Mouse (Mus musculus): ENCODE measurements around the gene Eef1akmt4. TPM values are rescaled to one million over a fixed set of nuclear protein-coding genes. Genes with fewer than 3 reads are reported as not detected.

Eef1akmt4 gene
- 33.3 and 37.4 TPM in 2 replicates for polyA plus RNA-seq (2015; fragmentation: Nextera tagmentation; extraction: Ambion mirVana)

GRCm38 (mm10) chr16:20611357-20612227 is at the start of gene Eef1akmt4, which contains the start of the genes Gm49333 and Alg3:
Gene Eef1akmt4 (plus strand): TSS chr16:20611593.
Gene Gm49333 (plus strand): TSS chr16:20611610.
Gene Alg3 (minus strand): TSS chr16:20611735.
- ATAC-seq (ENCODE audit: low FRiP score, low TSS enrichment): peak; percentile 98
- 0 out of 2 replicates have a peak, but pooled peaks cover 3% of the 10 kb centered on the region for H3K36me3 ChIP-seq (ENCODE audit: insufficient read depth, low read length)
- H3K4me3 ChIP-seq (ENCODE audit: low read length): peak within 1 kb of the TSS; percentile 90
- peak within 1 kb of the TSS; percentile 90 for H3K4me2 ChIP-seq (replicated peaks; ENCODE audit: low read depth, low read length)
- no peaks in the 10 kb centered on the region for H3K27me3 ChIP-seq (ENCODE audit: insufficient read depth, low read length)
- H3K9me3 ChIP-seq (ENCODE audit: low read length): no peaks in the 10 kb centered on the region
- peak within 1 kb of the TSS; percentile 91 for H3K9ac ChIP-seq (replicated peaks; ENCODE audit: low read length)
- under 1% methylated on average over 41 of the region's 41 CpGs for WGBS
- H3K27ac ChIP-seq (ENCODE audit: low read length): peak within 1 kb of the TSS; percentile 86
- H3K4me1 ChIP-seq (ENCODE audit: insufficient read depth, low read length): peaks cover 10% of the 10 kb centered on the region

GRCm38 (mm10) chr16:20565075-20565474 is 46.3 kb upstream of the Eef1akmt4 start:
- H3K27ac ChIP-seq (ENCODE audit: low read length): no peak overlapping the region
- no peaks in the 10 kb centered on the region for H3K4me1 ChIP-seq (ENCODE audit: insufficient read depth, low read length)
- no peak overlapping the region for H3K4me3 ChIP-seq (ENCODE audit: low read length)
- peaks cover 31% of the 10 kb centered on the region for H3K36me3 ChIP-seq (ENCODE audit: insufficient read depth, low read length)
- H3K9ac ChIP-seq (replicated peaks; ENCODE audit: low read length): no peak overlapping the region
- 65% methylated on average over 1 of the region's 1 CpGs for WGBS
- H3K9me3 ChIP-seq (ENCODE audit: low read length): no peaks in the 10 kb centered on the region
- no peaks in the 10 kb centered on the region for H3K27me3 ChIP-seq (ENCODE audit: insufficient read depth, low read length)
- no peak for ATAC-seq (ENCODE audit: low FRiP score, low TSS enrichment)
- H3K4me2 ChIP-seq (replicated peaks; ENCODE audit: low read depth, low read length): no peak overlapping the region

- Histone ChIP-seq H3K9me3 (ENCODE audit: low read length) (no peaks in the 10 kb centered on the region), H3K4me3 (ENCODE audit: low read length) (peak within 1 kb of the TSS; percentile 48), H3K27ac (ENCODE audit: low read length) (no peak within 1 kb of the TSS), H3K27me3 (ENCODE audit: insufficient read depth, low read length) (peaks cover 49% of the 10 kb centered on the region), H3K4me2 (replicated peaks; ENCODE audit: low read depth, low read length) (peak within 1 kb of the TSS; percentile 92), H3K4me1 (ENCODE audit: insufficient read depth, low read length) (peaks cover 19% of the 10 kb centered on the region), H3K36me3 (ENCODE audit: insufficient read depth, low read length) (no peaks in the 10 kb centered on the region), H3K9ac (replicated peaks; ENCODE audit: low read length) (peak within 1 kb of the TSS; percentile 61)
- peak; percentile 7; the same call in 1 of the 2 replicates for ATAC-seq (ENCODE audit: low FRiP score, low TSS enrichment)
- under 1% methylated on average over 24 of the region's 24 CpGs for WGBS
These were observed 21.9 kb upstream of the Eef1akmt4 start, which contains the start of gene Vwa5b2 for GRCm38 (mm10) chr16:20589366-20589938. Gene Vwa5b2 (plus strand): TSS chr16:20589471.

GRCm38 (mm10) chr16:20589939-20590679 is 21.3 kb upstream of the Eef1akmt4 start:
- Histone ChIP-seq H3K4me1 (ENCODE audit: insufficient read depth, low read length) (peaks cover 19% of the 10 kb centered on the region), H3K4me3 (ENCODE audit: low read length) (peak overlapping the region; percentile 48), H3K27me3 (ENCODE audit: insufficient read depth, low read length) (peaks cover 49% of the 10 kb centered on the region), H3K36me3 (ENCODE audit: insufficient read depth, low read length) (no peaks in the 10 kb centered on the region), H3K9ac (replicated peaks; ENCODE audit: low read length) (peak overlapping the region; percentile 61), H3K9me3 (ENCODE audit: low read length) (no peaks in the 10 kb centered on the region), H3K27ac (ENCODE audit: low read length) (no peak overlapping the region), H3K4me2 (replicated peaks; ENCODE audit: low read depth, low read length) (peak overlapping the region; percentile 92)
- ATAC-seq (ENCODE audit: low FRiP score, low TSS enrichment): peak; percentile 83
- WGBS: 0% methylated on average over 39 of the region's 39 CpGs

GRCm38 (mm10) chr16:20590680-20591038 is 20.7 kb upstream of the Eef1akmt4 start:
- no peaks in the 10 kb centered on the region for H3K36me3 ChIP-seq (ENCODE audit: insufficient read depth, low read length)
- H3K4me1 ChIP-seq (ENCODE audit: insufficient read depth, low read length): peaks cover 19% of the 10 kb centered on the region
- no peak overlapping the region for H3K9ac ChIP-seq (replicated peaks; ENCODE audit: low read length)
- no peak overlapping the region for H3K27ac ChIP-seq (ENCODE audit: low read length)
- peak overlapping the region; percentile 48 for H3K4me3 ChIP-seq (ENCODE audit: low read length)
- H3K4me2 ChIP-seq (replicated peaks; ENCODE audit: low read depth, low read length): peak overlapping the region; percentile 92
- no peaks in the 10 kb centered on the region for H3K9me3 ChIP-seq (ENCODE audit: low read length)
- H3K27me3 ChIP-seq (ENCODE audit: insufficient read depth, low read length): peaks cover 49% of the 10 kb centered on the region
- WGBS: 5% methylated on average over 17 of the region's 17 CpGs
- ATAC-seq (ENCODE audit: low FRiP score, low TSS enrichment): peak; percentile 53

- Histone ChIP-seq H3K4me2 (replicated peaks; ENCODE audit: low read depth, low read length) (peak overlapping the region; percentile 92), H3K27ac (ENCODE audit: low read length) (no peak overlapping the region), H3K27me3 (ENCODE audit: insufficient read depth, low read length) (peaks cover 49% of the 10 kb centered on the region), H3K9ac (replicated peaks; ENCODE audit: low read length) (no peak overlapping the region), H3K9me3 (ENCODE audit: low read length) (no peaks in the 10 kb centered on the region), H3K4me3 (ENCODE audit: low read length) (peak overlapping the region; percentile 48), H3K4me1 (ENCODE audit: insufficient read depth, low read length) (peaks cover 19% of the 10 kb centered on the region), H3K36me3 (ENCODE audit: insufficient read depth, low read length) (no peaks in the 10 kb centered on the region)
- WGBS: 4% methylated on average over 48 of the region's 48 CpGs
- peak; percentile 28; the same call in 1 of the 2 replicates for ATAC-seq (ENCODE audit: low FRiP score, low TSS enrichment)
These were observed 20.2 kb upstream of the Eef1akmt4 start for GRCm38 (mm10) chr16:20591076-20591705.

GRCm38 (mm10) chr16:20595060-20595673 is 16.2 kb upstream of the Eef1akmt4 start:
- Histone ChIP-seq H3K36me3 (ENCODE audit: insufficient read depth, low read length) (no peaks in the 10 kb centered on the region), H3K4me2 (replicated peaks; ENCODE audit: low read depth, low read length) (no peak overlapping the region), H3K27ac (ENCODE audit: low read length) (no peak overlapping the region), H3K4me1 (ENCODE audit: insufficient read depth, low read length) (peaks cover 12% of the 10 kb centered on the region; the same call in 1 of the 2 replicates), H3K9me3 (ENCODE audit: low read length) (no peaks in the 10 kb centered on the region), H3K4me3 (ENCODE audit: low read length) (no peak overlapping the region), H3K27me3 (ENCODE audit: insufficient read depth, low read length) (peaks cover 33% of the 10 kb centered on the region), H3K9ac (replicated peaks; ENCODE audit: low read length) (no peak overlapping the region)
- ATAC-seq (ENCODE audit: low FRiP score, low TSS enrichment): no peak
- 85% methylated on average over 7 of the region's 7 CpGs for WGBS

GRCm38 (mm10) chr16:20595737-20596136 is 15.7 kb upstream of the Eef1akmt4 start:
- H3K27me3 ChIP-seq (ENCODE audit: insufficient read depth, low read length): peaks cover 27% of the 10 kb centered on the region
- no peaks in the 10 kb centered on the region for H3K36me3 ChIP-seq (ENCODE audit: insufficient read depth, low read length)
- H3K9me3 ChIP-seq (ENCODE audit: low read length): no peaks in the 10 kb centered on the region
- H3K9ac ChIP-seq (replicated peaks; ENCODE audit: low read length): no peak overlapping the region
- H3K4me1 ChIP-seq (ENCODE audit: insufficient read depth, low read length): peaks cover 6% of the 10 kb centered on the region; the same call in 1 of the 2 replicates
- 80% methylated on average over 4 of the region's 4 CpGs for WGBS
- no peak overlapping the region for H3K4me3 ChIP-seq (ENCODE audit: low read length)
- H3K4me2 ChIP-seq (replicated peaks; ENCODE audit: low read depth, low read length): no peak overlapping the region
- ATAC-seq (ENCODE audit: low FRiP score, low TSS enrichment): no peak
- H3K27ac ChIP-seq (ENCODE audit: low read length): no peak overlapping the region

Measured in kidney, embryonic 16.5 days (tissue).